Mouse (Mus musculus) hindbrain, postnatal 0 days (tissue): ENCODE measurements around the gene Pam. TPM values are rescaled to one million over a fixed set of nuclear protein-coding genes. Genes with fewer than 3 reads are reported as not detected.

Experiments used
- ATAC-seq: fragments of 200-750 bp; cut with Nextera tagmentation; 2 replicates; pipeline ENCODE4 v1.8.0; 2017; ENCODE audit warnings: mild to moderate bottlenecking, moderate TSS enrichment, moderate library complexity
- DNase-seq: peaks from one replicate; pipeline ENCODE4 v3.0.0-alpha.2; 2015; ENCODE audit warnings: low spot score
- H3K27ac ChIP-seq: fragments of 300-500 bp; sonication (generic); 2 replicates; pipeline ENCODE4 v1.5.1; 2014; ENCODE audit warnings: mild to moderate bottlenecking
- H3K27me3 ChIP-seq: fragments of 300-500 bp; sonication (generic); 2 replicates; pipeline ENCODE4 v1.6.1; 2014; ENCODE audit warnings: low read length, mixed read lengths; ENCODE audit not compliant: insufficient read depth
- H3K36me3 ChIP-seq: fragments of 300-500 bp; sonication (generic); 2 replicates; pipeline ENCODE4 v1.6.1; 2014; ENCODE audit warnings: low read length, mixed read lengths; ENCODE audit not compliant: insufficient read depth
- H3K4me1 ChIP-seq: fragments of 300-500 bp; sonication (generic); 2 replicates; pipeline ENCODE4 v1.6.1; 2014; ENCODE audit warnings: antibody characterized with exemption, low read length, mixed read lengths; ENCODE audit not compliant: insufficient read depth
- H3K4me2 ChIP-seq: fragments of 300-500 bp; sonication (generic); 2 replicates; pipeline ENCODE4 v1.6.1; 2014; ENCODE audit warnings: low read depth, mild to moderate bottlenecking, low read length, moderate library complexity, mixed read lengths
- H3K4me3 ChIP-seq: fragments of 300-500 bp; sonication (generic); 2 replicates; pipeline ENCODE4 v1.5.1; 2014; ENCODE audit warnings: low read length
- H3K9ac ChIP-seq: fragments of 300-500 bp; sonication (generic); replicated peaks from 2 replicates; pipeline ENCODE4 v1.6.1; 2014; ENCODE audit warnings: mild to moderate bottlenecking, low read length, moderate library complexity, mixed read lengths
- H3K9me3 ChIP-seq: fragments of 300-500 bp; sonication (generic); 2 replicates; pipeline ENCODE4 v1.6.1; 2016; ENCODE audit warnings: low read length, mixed read lengths
- CTCF ChIP-seq: IDR thresholded peaks from 2 replicates; pipeline ENCODE4 v1.5.1; 2016; ENCODE audit warnings: antibody characterized with exemption, control low read depth, low read depth
- WGBS: fragments of 180-500 bp; shearing (Covaris S2); extraction: QIAGEN DNeasy Blood & Tissue Kit; methylation state at CpG from one replicate; pipeline ENCODE4 v1.1.7; 2014; 5-methylcytosine and 5-hydroxymethylcytosine counted together
- polyA plus RNA-seq: library from polyadenylated mRNA; unstranded; fragments of >200 nt; fragmentation: Nextera tagmentation; extraction: Ambion mirVana; gene quantifications from 2 replicates; pipeline ENCODE4 v1.2.1, GENCODE M21; 2015
- total RNA-seq: library from RNA; depleted of rRNA; stranded (reverse); fragments of >200 nt; gene quantifications from 2 replicates; pipeline ENCODE4 v1.2.3, GENCODE M21; 2014

Pam gene
- total and polyA plus RNA-seq, 2 experiments from 2014 or later: 40.8 to 76.8 TPM

GRCm38 (mm10) chr1:97942966-97943365, 152.5 kb downstream of the Pam start:
- TF ChIP-seq CTCF: no peak
- no peaks in the 10 kb centered on the region for H3K27me3 ChIP-seq
- H3K9me3 ChIP-seq: no peaks in the 10 kb centered on the region
- no peak overlapping the region for H3K9ac ChIP-seq
- WGBS: 46% methylated on average over 2 of the region's 2 CpGs
- no peak for ATAC-seq
- H3K4me1 ChIP-seq: no peaks in the 10 kb centered on the region
- H3K4me3 ChIP-seq: no peak overlapping the region
- no peak overlapping the region for H3K27ac ChIP-seq
- no peak overlapping the region for H3K4me2 ChIP-seq
- DNase-seq: no peak
- H3K36me3 ChIP-seq: no peaks in the 10 kb centered on the region

- H3K27ac ChIP-seq: peak overlapping the region; percentile 56; the same call in 1 of the 2 replicates
- H3K9me3 ChIP-seq: no peaks in the 10 kb centered on the region
- TF ChIP-seq CTCF: no peak
- WGBS: 75% methylated on average over 3 of the region's 3 CpGs
- no peak overlapping the region for H3K4me2 ChIP-seq
- no peaks in the 10 kb centered on the region for H3K4me1 ChIP-seq
- no peak overlapping the region for H3K9ac ChIP-seq
- no peak overlapping the region for H3K4me3 ChIP-seq
- DNase-seq: peak; percentile 48
- peak; percentile 52 for ATAC-seq
- H3K27me3 ChIP-seq: no peaks in the 10 kb centered on the region
- H3K36me3 ChIP-seq: no peaks in the 10 kb centered on the region
Observed at GRCm38 (mm10) chr1:97938586-97938985, 156.9 kb downstream of the Pam start.

- no peak for DNase-seq
- no peak for ATAC-seq
- Histone ChIP-seq H3K4me2 (no peak overlapping the region), H3K27me3 (no peaks in the 10 kb centered on the region), H3K4me1 (no peaks in the 10 kb centered on the region), H3K27ac (peak overlapping the region; percentile 56; the same call in 1 of the 2 replicates), H3K9me3 (no peaks in the 10 kb centered on the region), H3K4me3 (no peak overlapping the region), H3K9ac (no peak overlapping the region), H3K36me3 (no peaks in the 10 kb centered on the region)
- 52% methylated on average over 3 of the region's 3 CpGs for WGBS
- TF ChIP-seq CTCF: no peak
Observed at GRCm38 (mm10) chr1:97938053-97938452, 157.4 kb downstream of the Pam start.

GRCm38 (mm10) chr1:97934940-97935339, 160.5 kb downstream of the Pam start:
- no peaks in the 10 kb centered on the region for H3K36me3 ChIP-seq
- no peaks in the 10 kb centered on the region for H3K4me1 ChIP-seq
- DNase-seq (no peak), ATAC-seq (no peak)
- H3K27me3 ChIP-seq: no peaks in the 10 kb centered on the region
- no peaks in the 10 kb centered on the region for H3K9me3 ChIP-seq
- TF ChIP-seq CTCF: no peak
- H3K4me2 ChIP-seq: no peak overlapping the region
- no peak overlapping the region for H3K4me3 ChIP-seq
- H3K9ac ChIP-seq: no peak overlapping the region
- no peak overlapping the region for H3K27ac ChIP-seq

GRCm38 (mm10) chr1:97931220-97931619, 164.2 kb downstream of the Pam start:
- ATAC-seq (no peak), DNase-seq (no peak)
- Histone ChIP-seq H3K4me3 (no peak overlapping the region), H3K4me1 (no peaks in the 10 kb centered on the region), H3K9ac (no peak overlapping the region), H3K27me3 (no peaks in the 10 kb centered on the region), H3K27ac (no peak overlapping the region), H3K4me2 (no peak overlapping the region), H3K9me3 (no peaks in the 10 kb centered on the region), H3K36me3 (no peaks in the 10 kb centered on the region)
- 47% methylated on average over 4 of the region's 4 CpGs for WGBS
- no peak for TF ChIP-seq CTCF

GRCm38 (mm10) chr1:97929415-97930028, 165.9 kb downstream of the Pam start:
- H3K27ac ChIP-seq: peak overlapping the region; percentile 12; the same call in 1 of the 2 replicates
- ATAC-seq (peak; percentile 74), DNase-seq (peak; percentile 31)
- WGBS: 18% methylated on average over 4 of the region's 4 CpGs
- no peak overlapping the region for H3K4me3 ChIP-seq
- no peaks in the 10 kb centered on the region for H3K27me3 ChIP-seq
- H3K9me3 ChIP-seq: no peaks in the 10 kb centered on the region
- no peaks in the 10 kb centered on the region for H3K4me1 ChIP-seq
- no peak overlapping the region for H3K9ac ChIP-seq
- H3K4me2 ChIP-seq: peak overlapping the region; percentile 21; the same call in 1 of the 2 replicates
- TF ChIP-seq CTCF: no peak
- H3K36me3 ChIP-seq: no peaks in the 10 kb centered on the region

GRCm38 (mm10) chr1:97926789-97927188, 168.7 kb downstream of the Pam start:
- Histone ChIP-seq H3K36me3 (no peaks in the 10 kb centered on the region), H3K9me3 (no peaks in the 10 kb centered on the region), H3K27me3 (no peaks in the 10 kb centered on the region), H3K4me1 (no peaks in the 10 kb centered on the region), H3K4me3 (no peak overlapping the region), H3K9ac (no peak overlapping the region), H3K27ac (no peak overlapping the region), H3K4me2 (no peak overlapping the region)
- no peak for TF ChIP-seq CTCF
- no peak for DNase-seq
- no peak for ATAC-seq
- WGBS: 81% methylated on average over 7 of the region's 7 CpGs
